Mouse (Mus musculus) liver, postnatal 0 days (tissue): ENCODE data around the gene Lrsam1. TPM values are rescaled to one million over a fixed set of nuclear protein-coding genes. Genes with fewer than 3 reads are reported as not detected.
A peak's percentile ranks its signal among the peaks of the same experiment; 100 is the strongest.

Experiments used
- ATAC-seq: fragments of 200-750 bp; cut with Nextera tagmentation; 2 replicates; pipeline ENCODE4 v1.8.0; 2017; ENCODE audit warnings: mild to moderate bottlenecking, moderate library complexity
- DNase-seq: peaks from one replicate; pipeline ENCODE4 v3.0.0-alpha.2; 2016
- H3K27ac ChIP-seq: fragments of 300-500 bp; sonication (generic); 2 replicates; pipeline ENCODE4 v1.5.1; 2014; ENCODE audit warnings: antibody characterized with exemption, moderate library complexity, mild to moderate bottlenecking, low read depth
- H3K27me3 ChIP-seq: fragments of 300-500 bp; sonication (generic); 2 replicates; pipeline ENCODE4 v1.6.1; 2014; ENCODE audit warnings: low read length, control low read depth, mixed read lengths; ENCODE audit not compliant: insufficient read depth
- H3K36me3 ChIP-seq: fragments of 300-500 bp; sonication (generic); replicated peaks from 2 replicates; pipeline ENCODE4 v1.6.1; 2014; ENCODE audit warnings: mild to moderate bottlenecking, control low read depth, low read length, moderate library complexity, mixed read lengths; ENCODE audit not compliant: insufficient read depth
- H3K4me1 ChIP-seq: fragments of 300-500 bp; sonication (generic); 2 replicates; pipeline ENCODE4 v1.6.1; 2014; ENCODE audit warnings: antibody characterized with exemption, mild to moderate bottlenecking, control low read depth; ENCODE audit not compliant: insufficient read depth
- H3K4me2 ChIP-seq: fragments of 300-500 bp; sonication (generic); 2 replicates; pipeline ENCODE4 v1.6.1; 2014; ENCODE audit warnings: low read depth, mild to moderate bottlenecking, low read length, moderate library complexity, mixed read lengths
- H3K4me3 ChIP-seq: fragments of 300-500 bp; sonication (generic); 2 replicates; pipeline ENCODE4 v1.5.1; 2014; ENCODE audit warnings: low read depth, low read length
- H3K9ac ChIP-seq: fragments of 300-500 bp; sonication (generic); replicated peaks from 2 replicates; pipeline ENCODE4 v1.6.1; 2014; ENCODE audit warnings: mild to moderate bottlenecking, moderate library complexity
- H3K9me3 ChIP-seq: fragments of 300-500 bp; sonication (generic); 2 replicates; pipeline ENCODE4 v1.6.1; 2016; ENCODE audit warnings: mild to moderate bottlenecking, control low read depth, low read length, mixed read lengths
- CTCF ChIP-seq: sonication (generic); IDR thresholded peaks from 2 replicates; pipeline ENCODE4 v1.5.1; 2016; ENCODE audit warnings: antibody characterized with exemption, low read depth
- EP300 ChIP-seq: IDR thresholded peaks from 2 replicates; pipeline ENCODE4 v1.6.1; 2016; ENCODE audit warnings: antibody characterized with exemption, low read depth, mild to moderate bottlenecking
- WGBS: fragments of 180-500 bp; shearing (Covaris S2); extraction: QIAGEN DNeasy Blood & Tissue Kit; methylation state at CpG from one replicate; pipeline ENCODE4 v1.1.7; 2014; ENCODE audit not compliant: insufficient replicate concordance; 5-methylcytosine and 5-hydroxymethylcytosine counted together
- polyA plus RNA-seq: library from polyadenylated mRNA; unstranded; fragments of >200 nt; fragmentation: Nextera tagmentation; extraction: Ambion mirVana; gene quantifications from 2 replicates; pipeline ENCODE4 v1.2.1, GENCODE M21; 2015

The Lrsam1 gene
- polyA plus RNA-seq, 1 experiment from 2014 or later = 1.6 TPM

GRCm38 (mm10) chr2:32921801-32922380 is 39.5 kb downstream of the Lrsam1 start:
- Histone ChIP-seq H3K27ac (no peak overlapping the region), H3K36me3 (peaks cover 25% of the 10 kb centered on the region), H3K27me3 (no peaks in the 10 kb centered on the region), H3K9ac (no peak overlapping the region), H3K4me1 (peaks cover 5% of the 10 kb centered on the region), H3K9me3 (no peaks in the 10 kb centered on the region), H3K4me3 (no peak overlapping the region), H3K4me2 (no peak overlapping the region)
- DNase-seq (no peak), ATAC-seq (no peak)
- TF ChIP-seq EP300 (no peak), CTCF (no peak)
- whole genome bisulfite sequencing = 94% methylated on average over 15 of the region's 15 CpGs

GRCm38 (mm10) chr2:32921235-32921634 is 40.2 kb downstream of the Lrsam1 start:
- no peak overlapping the region for H3K4me3 ChIP-seq
- peaks cover 25% of the 10 kb centered on the region for H3K36me3 ChIP-seq
- 74% methylated on average over 7 of the region's 7 CpGs for WGBS
- ATAC-seq (no peak), DNase-seq (no peak)
- no peaks in the 10 kb centered on the region for H3K9me3 ChIP-seq
- peaks cover 5% of the 10 kb centered on the region for H3K4me1 ChIP-seq
- no peak overlapping the region for H3K9ac ChIP-seq
- H3K27me3 ChIP-seq = no peaks in the 10 kb centered on the region
- TF ChIP-seq EP300 (no peak), CTCF (no peak)
- no peak overlapping the region for H3K4me2 ChIP-seq
- H3K27ac ChIP-seq = no peak overlapping the region

GRCm38 (mm10) chr2:32918391-32918790 is 43.0 kb downstream of the Lrsam1 start:
- Histone ChIP-seq H3K4me2 (peak overlapping the region; percentile 42; the same call in 1 of the 2 replicates), H3K36me3 (peaks cover 20% of the 10 kb centered on the region), H3K9ac (no peak overlapping the region), H3K27ac (peak overlapping the region; percentile 81), H3K4me3 (no peak overlapping the region), H3K9me3 (no peaks in the 10 kb centered on the region), H3K27me3 (no peaks in the 10 kb centered on the region), H3K4me1 (peaks cover 15% of the 10 kb centered on the region)
- WGBS = 69% methylated on average over 9 of the region's 9 CpGs
- peak; percentile 78 for ATAC-seq
- no peak for TF ChIP-seq EP300
- TF ChIP-seq CTCF = no peak
- peak; percentile 43 for DNase-seq

GRCm38 (mm10) chr2:32917526-32917925 is 43.9 kb downstream of the Lrsam1 start:
- TF ChIP-seq CTCF (no peak), EP300 (no peak)
- Histone ChIP-seq H3K36me3 (peaks cover 13% of the 10 kb centered on the region), H3K4me1 (peaks cover 15% of the 10 kb centered on the region), H3K4me3 (no peak overlapping the region), H3K27me3 (no peaks in the 10 kb centered on the region), H3K9ac (no peak overlapping the region), H3K4me2 (no peak overlapping the region), H3K9me3 (no peaks in the 10 kb centered on the region), H3K27ac (peak overlapping the region; percentile 81)
- peak; percentile 31 for ATAC-seq
- whole genome bisulfite sequencing = 29% methylated on average over 11 of the region's 11 CpGs
- peak; percentile 58 for DNase-seq

GRCm38 (mm10) chr2:32914896-32915295 is 46.5 kb downstream of the Lrsam1 start:
- ATAC-seq (peak; percentile 42), DNase-seq (peak; percentile 54)
- Histone ChIP-seq H3K4me3 (no peak overlapping the region), H3K9me3 (no peaks in the 10 kb centered on the region), H3K36me3 (peaks cover 7% of the 10 kb centered on the region; the same call in 1 of the 2 replicates), H3K4me1 (peaks cover 15% of the 10 kb centered on the region), H3K27me3 (no peaks in the 10 kb centered on the region), H3K4me2 (no peak overlapping the region), H3K27ac (peak overlapping the region; percentile 78), H3K9ac (peak overlapping the region; percentile 51; the same call in 1 of the 2 replicates)
- 65% methylated on average over 3 of the region's 3 CpGs for WGBS
- no peak for TF ChIP-seq EP300
- TF ChIP-seq CTCF = no peak

- Histone ChIP-seq H3K27ac (peak overlapping the region; percentile 78), H3K36me3 (peaks cover 2% of the 10 kb centered on the region; the same call in 1 of the 2 replicates)
- WGBS = 67% methylated on average over 5 of the region's 5 CpGs
Measured at GRCm38 (mm10) chr2:32914362-32914761, 47.1 kb downstream of the Lrsam1 start.

More at GRCm38 (mm10) chr2:32914362-32914761, 47.1 kb downstream of the Lrsam1 start:
- H3K27me3 ChIP-seq = no peaks in the 10 kb centered on the region
- H3K9ac ChIP-seq = peak overlapping the region; percentile 51
- no peak for DNase-seq
- TF ChIP-seq EP300 (no peak), CTCF (no peak)
- peaks cover 15% of the 10 kb centered on the region for H3K4me1 ChIP-seq
- H3K4me2 ChIP-seq = no peak overlapping the region
- no peak overlapping the region for H3K4me3 ChIP-seq
- no peaks in the 10 kb centered on the region for H3K9me3 ChIP-seq
- no peak for ATAC-seq
